Mouse (Mus musculus) testis, adult 2 months (tissue): ENCODE measurements at regions not wholly inside any gene's neighbourhood (a gene's known extent, or its start where the extent isn't known, plus 50 kb on each side); places are given as distances from the start of the nearest gene placed in this dataset.

ENCODE experiments used
- H3K27ac ChIP-seq: fragments of 200-500 bp; 2 replicates; pipeline ENCODE4 v1.5.1; 2012; ENCODE audit warnings: low read depth, low read length; ENCODE audit not compliant: control insufficient read depth, insufficient read depth
- H3K27me3 ChIP-seq: fragments of 200-500 bp; 2 replicates; pipeline ENCODE4 v1.6.1; 2012; ENCODE audit warnings: mild to moderate bottlenecking, low read length, moderate library complexity; ENCODE audit not compliant: control insufficient read depth, insufficient read depth
- H3K36me3 ChIP-seq: fragments of 200-500 bp; 2 replicates; pipeline ENCODE4 v1.6.1; 2012; ENCODE audit warnings: mild to moderate bottlenecking, low read length; ENCODE audit not compliant: control insufficient read depth, insufficient read depth
- H3K4me1 ChIP-seq: fragments of 200-500 bp; 2 replicates; pipeline ENCODE4 v1.6.1; 2012; ENCODE audit warnings: low read length; ENCODE audit not compliant: control insufficient read depth, insufficient read depth
- H3K4me3 ChIP-seq: fragments of 200-500 bp; 2 replicates; pipeline ENCODE4 v1.5.1; 2012; ENCODE audit warnings: low read depth, mild to moderate bottlenecking, low read length, moderate library complexity, mixed read lengths; ENCODE audit not compliant: control insufficient read depth
- CTCF ChIP-seq: fragments of 200-500 bp; IDR thresholded peaks from 2 replicates; pipeline ENCODE4 v1.5.1; 2012; ENCODE audit warnings: low read depth, mild to moderate bottlenecking, inconsistent platforms, low read length, moderate library complexity; ENCODE audit not compliant: control insufficient read depth, insufficient read depth, insufficient replicate concordance
- POLR2A ChIP-seq: fragments of 200-500 bp; IDR thresholded peaks from 2 replicates; pipeline ENCODE4 v1.6.1; 2012; ENCODE audit warnings: low read depth, mild to moderate bottlenecking, inconsistent platforms, low read length, moderate library complexity; ENCODE audit not compliant: control insufficient read depth

DNA sequence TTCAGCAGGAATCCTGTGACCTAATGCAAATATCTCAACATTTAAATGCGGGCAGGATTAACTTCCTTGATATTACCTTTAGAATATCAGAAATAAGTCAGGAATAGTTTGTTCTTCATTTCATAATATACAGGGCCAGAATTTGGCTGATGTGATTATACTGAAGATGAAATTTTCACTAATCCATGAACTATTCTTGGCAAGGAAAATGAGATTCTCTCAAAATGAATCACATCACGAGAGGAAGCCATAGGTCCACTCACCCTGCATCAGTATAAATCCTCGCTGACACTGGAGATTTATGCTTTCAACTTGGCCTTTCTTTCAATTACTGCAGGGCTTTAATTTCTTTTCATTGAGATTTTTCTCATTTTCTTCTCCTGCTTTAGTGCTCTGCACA, 159.5 kb upstream of the Samsn1 start:
- Histone ChIP-seq H3K4me1 (no peaks in the 10 kb centered on the region), H3K27me3 (no peaks in the 10 kb centered on the region)

GRCm38 (mm10) chr16:76167651-76168050, 145.6 kb upstream of the Samsn1 start:
- Histone ChIP-seq H3K4me1 (no peaks in the 10 kb centered on the region), H3K4me3 (no peak overlapping the region), H3K27ac (no peak overlapping the region), H3K36me3 (no peaks in the 10 kb centered on the region), H3K27me3 (no peaks in the 10 kb centered on the region)
- no peak for TF ChIP-seq CTCF
- no peak for TF ChIP-seq POLR2A

More for the DNA sequence above, 159.5 kb upstream of the Samsn1 start:
- TF ChIP-seq POLR2A, result no peak
- no peak for TF ChIP-seq CTCF
- Histone ChIP-seq H3K27ac (no peak overlapping the region), H3K36me3 (no peaks in the 10 kb centered on the region), H3K4me3 (no peak overlapping the region)

GRCm38 (mm10) chr16:76160879-76161278, 138.8 kb upstream of the Samsn1 start:
- no peaks in the 10 kb centered on the region for H3K36me3 ChIP-seq
- H3K27ac ChIP-seq, result no peak overlapping the region
- H3K4me1 ChIP-seq, result no peaks in the 10 kb centered on the region
- H3K4me3 ChIP-seq, result no peak overlapping the region
- TF ChIP-seq CTCF (no peak), POLR2A (no peak)
- H3K27me3 ChIP-seq, result no peaks in the 10 kb centered on the region

DNA sequence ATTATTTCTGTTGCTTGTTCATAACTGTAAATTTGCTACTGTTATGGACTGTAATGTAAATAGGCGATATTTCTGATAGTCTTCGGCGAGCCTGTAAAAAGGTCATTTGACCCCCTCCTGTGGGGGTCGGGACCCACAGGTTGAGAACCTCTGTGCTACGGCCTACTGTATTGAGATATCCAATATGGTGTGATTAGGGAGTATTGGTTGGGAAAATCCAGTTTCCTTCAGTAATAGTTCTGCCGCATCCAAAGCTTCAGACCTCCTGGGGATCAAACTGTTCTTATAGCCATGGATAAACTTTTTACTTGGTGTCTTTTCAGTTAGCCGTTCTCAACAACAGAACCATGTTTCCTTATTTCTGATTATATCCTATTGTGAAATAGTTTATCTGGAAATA, 136.5 kb upstream of the Samsn1 start:
- Histone ChIP-seq H3K4me1 (no peaks in the 10 kb centered on the region), H3K36me3 (no peaks in the 10 kb centered on the region), H3K4me3 (no peak overlapping the region), H3K27me3 (no peaks in the 10 kb centered on the region), H3K27ac (no peak overlapping the region)
- TF ChIP-seq CTCF (no peak), POLR2A (no peak)

GRCm38 (mm10) chr16:76153766-76154525, 131.9 kb upstream of the Samsn1 start:
- no peak for TF ChIP-seq POLR2A
- no peak for TF ChIP-seq CTCF
- H3K27me3 ChIP-seq, result no peaks in the 10 kb centered on the region
- no peak overlapping the region for H3K27ac ChIP-seq
- H3K4me1 ChIP-seq, result no peaks in the 10 kb centered on the region
- no peak overlapping the region for H3K4me3 ChIP-seq
- H3K36me3 ChIP-seq, result no peaks in the 10 kb centered on the region

DNA sequence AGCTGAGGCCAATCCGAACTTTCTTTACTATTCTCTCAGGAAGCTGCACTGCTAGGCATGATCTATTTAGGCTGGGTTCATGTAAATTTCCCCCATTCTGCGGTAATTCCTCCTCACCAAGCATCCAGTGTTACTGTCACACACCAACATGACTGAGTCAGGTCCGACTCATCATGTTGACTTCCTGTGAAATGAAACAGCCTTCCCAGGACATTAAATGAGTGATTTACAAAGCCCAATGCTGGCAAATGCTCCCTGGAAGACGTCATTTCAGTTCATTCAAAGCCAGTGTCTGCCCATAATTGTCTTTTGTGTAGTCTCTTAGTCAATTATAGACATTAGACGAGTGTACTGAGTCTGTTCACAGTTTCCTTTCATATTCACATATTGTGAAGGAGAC, 127.5 kb upstream of the Samsn1 start:
- no peak overlapping the region for H3K27ac ChIP-seq
- no peaks in the 10 kb centered on the region for H3K27me3 ChIP-seq
- TF ChIP-seq POLR2A, result no peak
- no peak for TF ChIP-seq CTCF
- no peak overlapping the region for H3K4me3 ChIP-seq
- H3K4me1 ChIP-seq, result no peaks in the 10 kb centered on the region
- H3K36me3 ChIP-seq, result no peaks in the 10 kb centered on the region

GRCm38 (mm10) chr16:76133892-76134291, 111.8 kb upstream of the Samsn1 start:
- H3K27me3 ChIP-seq, result no peaks in the 10 kb centered on the region
- H3K4me1 ChIP-seq, result no peaks in the 10 kb centered on the region
- TF ChIP-seq CTCF (no peak), POLR2A (no peak)
- H3K4me3 ChIP-seq, result no peak overlapping the region
- no peak overlapping the region for H3K27ac ChIP-seq
- no peaks in the 10 kb centered on the region for H3K36me3 ChIP-seq
